In the genomic region with DNA sequence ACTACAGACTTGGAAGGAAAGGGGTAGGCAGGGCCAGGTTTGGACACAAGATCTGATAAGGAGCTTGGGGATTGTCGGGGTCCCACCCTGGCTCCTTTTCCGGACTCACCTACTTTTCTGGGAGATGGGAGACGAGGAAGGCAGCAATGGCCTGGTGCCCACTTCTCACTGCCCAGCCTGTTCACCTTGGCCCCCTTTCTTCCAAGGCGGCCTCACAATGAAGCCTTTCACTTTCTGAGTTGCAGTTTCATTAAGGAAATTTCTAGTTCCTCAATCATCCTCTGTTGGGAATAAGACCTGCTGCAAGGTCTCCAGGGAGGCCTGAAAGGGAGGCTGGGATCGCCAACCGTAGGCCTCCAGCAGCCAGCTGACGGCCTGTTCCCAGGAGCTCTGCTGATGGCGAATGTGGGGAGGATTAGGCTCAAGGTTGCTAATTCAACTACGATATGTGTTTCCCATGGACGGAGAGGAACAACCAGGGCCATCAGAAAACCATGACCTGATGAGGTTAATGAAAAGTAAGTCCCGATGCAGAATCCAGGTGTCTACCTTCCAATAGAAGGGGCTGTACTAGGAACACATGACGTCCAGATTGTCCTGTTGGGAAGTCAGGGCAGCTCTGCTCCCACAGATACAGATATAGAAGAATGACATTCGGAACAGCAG, we compare ENCODE assay signal across 14 mouse cellular contexts. TPM values are rescaled to one million over a fixed set of nuclear protein-coding genes. Genes with fewer than 3 reads are reported as not detected.
DNase-seq lines count a peak whose midpoint lies in the region; ATAC-seq and TF ChIP-seq lines count a peak whose summit lies in the region.
"Had no signal": no experiment of that assay in that cellular context is flagged by ENCODE, and none has a peak within 500 bp of the region (broad histone marks: within the 10 kb centered on the region; RNA-seq: fewer than 3 reads in every experiment).

No protein-coding gene starts in this region.

- H3K4me1 ChIP-seq in cortical plate, adult 2 months (ENCODE audit: control insufficient read depth, insufficient read depth, low read length): no peaks in the 10 kb centered on the region
- H3K4me1 ChIP-seq in heart, embryonic 16.5 days (ENCODE audit: control insufficient read depth, insufficient read depth, low read length): peaks cover 17% of the 10 kb centered on the region

- TF ChIP-seq POLR2A in cortical plate, adult 2 months (IDR thresholded peaks at IDR 0.05; ENCODE audit: extremely low read depth, insufficient read depth, low read length): no peak

- H3K4me3 ChIP-seq in cortical plate, adult 2 months (ENCODE audit: insufficient read depth, low read length): no peak overlapping the region
- H3K4me3 ChIP-seq in heart, embryonic 16.5 days (ENCODE audit: low read length): no peak overlapping the region
- H3K4me3 ChIP-seq: liver, embryonic 12.5 days; myocyte had no signal

- WGBS in heart, embryonic 16.5 days: 72% methylated on average over 13 of the region's 13 CpGs

- H3K27ac ChIP-seq in cortical plate, adult 2 months (ENCODE audit: insufficient read depth, low read length): 0 out of 2 replicates have a peak overlapping the region, but pooled peaks have one; percentile 44
- H3K27ac ChIP-seq in heart, embryonic 16.5 days (ENCODE audit: low read length): peak overlapping the region; percentile 53
- H3K27ac ChIP-seq: liver, embryonic 12.5 days had no signal

- no peaks in the 10 kb centered on the region for H3K27me3 ChIP-seq in heart, embryonic 16.5 days (ENCODE audit: control insufficient read depth, insufficient read depth, low read length)

- H3K9me3 ChIP-seq in heart, embryonic 16.5 days (replicated peaks; ENCODE audit: control insufficient read depth, low read length): no peaks in the 10 kb centered on the region
- H3K9me3 ChIP-seq: liver, embryonic 12.5 days had no signal

- DNase-seq in heart, adult 18-20 months: peak; percentile 45 to 55
- DNase-seq in heart, postnatal 25 days (ENCODE audit: low spot score): no peak
- DNase-seq in kidney, postnatal 36 days: peak; percentile 27 to 32
- DNase-seq in kidney, postnatal 14 days: no peak
- no peak for DNase-seq in embryo, embryonic 11 days
- no peak for DNase-seq in right cerebral cortex, postnatal 10 days (ENCODE audit: low spot score in 2 of 2)
- DNase-seq: cerebellum, adult 9-10 months had no signal

- no peak overlapping the region for H3K4me2 ChIP-seq in heart, embryonic 16.5 days (ENCODE audit: low read depth, low read length)
- H3K4me2 ChIP-seq: liver, embryonic 12.5 days had no signal

- H3K9ac ChIP-seq in heart, embryonic 16.5 days (ENCODE audit: low read length): no peak overlapping the region
- H3K9ac ChIP-seq: liver, embryonic 12.5 days had no signal

- no peak for ATAC-seq in heart, embryonic 16.5 days (replicated peaks; ENCODE audit: extremely low read depth, insufficient read depth, low FRiP score)
- ATAC-seq: activated CD4-positive, CD25-positive, alpha-beta regulatory T cell, adult 4 months; CD4-positive, CD25-positive, alpha-beta regulatory T cell, adult 4 months had no signal

- no peaks in the 10 kb centered on the region for H3K36me3 ChIP-seq in heart, embryonic 16.5 days (ENCODE audit: control insufficient read depth, insufficient read depth)
- H3K36me3 ChIP-seq: liver, embryonic 12.5 days had no signal

- no peak for TF ChIP-seq CTCF in cortical plate, adult 2 months (IDR thresholded peaks at IDR 0.05; ENCODE audit: extremely low read depth, insufficient read depth, low read length)

- intact Hi-C loops in heart, postnatal 25 days (cut with DNase I): no loop called here

RNA-seq across cellular contexts. Expression of a gene that starts 14.9 kb away (rescaled TPM):
- 10 to 100 TPM; 13.5 to 15.7 TPM for total RNA-seq in heart, adult 18-20 months (2021)
- 10 to 100 TPM; 12.4 to 16.1 TPM for total RNA-seq in heart, postnatal 25 days (2021)
- 3.1 and 3.2 TPM in 2 replicates for polyA plus RNA-seq in cortical plate, adult 2 months (2012; rRNA removed)
- 0.97 TPM in 2 replicates for polyA plus RNA-seq in heart, embryonic 16.5 days (2015; fragmentation: Nextera tagmentation; extraction: Ambion mirVana)
- total RNA-seq: megakaryocyte-erythroid progenitor cell, adult 5-6 weeks had no signal
- polyA plus RNA-seq: activated CD4-positive, CD25-positive, alpha-beta regulatory T cell, adult 4 months; CD4-positive, CD25-positive, alpha-beta regulatory T cell, adult 4 months had no signal

RNA-seq across cellular contexts. Expression of a gene that starts 15.8 kb away (rescaled TPM):
- total RNA-seq in heart, adult 18-20 months (2021): 100 to 1,000 TPM; 118 to 119 TPM
- 100 to 1,000 TPM; 145 to 148 TPM for total RNA-seq in heart, postnatal 25 days (2021)
- 293 TPM in 2 replicates for polyA plus RNA-seq in cortical plate, adult 2 months (2012; rRNA removed)
- 331 and 376 TPM in 2 replicates for polyA plus RNA-seq in heart, embryonic 16.5 days (2015; fragmentation: Nextera tagmentation; extraction: Ambion mirVana)

RNA-seq across cellular contexts. Expression of a gene that starts 18.6 kb away (rescaled TPM):
- total RNA-seq in heart, adult 18-20 months (2021): 1 to 10 TPM; 4.2 to 5.1 TPM
- 1 to 10 TPM; 3.4 to 4.1 TPM for total RNA-seq in heart, postnatal 25 days (2021)
- 5.3 and 7.6 TPM in 2 replicates for polyA plus RNA-seq in cortical plate, adult 2 months (2012; rRNA removed)
- polyA plus RNA-seq in heart, embryonic 16.5 days (2015; fragmentation: Nextera tagmentation; extraction: Ambion mirVana): 9.5 TPM in 2 replicates

RNA-seq across cellular contexts. Expression of a gene that starts 18.7 kb away (rescaled TPM):
- 10 to 100 TPM; 42.4 to 45.3 TPM for total RNA-seq in heart, adult 18-20 months (2021)
- 10 to 100 TPM; 39.5 to 45.5 TPM for total RNA-seq in heart, postnatal 25 days (2021)
- 140 and 143 TPM in 2 replicates for polyA plus RNA-seq in cortical plate, adult 2 months (2012; rRNA removed)
- polyA plus RNA-seq in heart, embryonic 16.5 days (2015; fragmentation: Nextera tagmentation; extraction: Ambion mirVana): 54.5 and 56.4 TPM in 2 replicates

RNA-seq across cellular contexts. Expression of a gene that starts 24.4 kb away (rescaled TPM):
- 1,000 to 10,000 TPM; 5,748 to 6,764 TPM for total RNA-seq in heart, adult 18-20 months (2021)
- total RNA-seq in heart, postnatal 25 days (2021): 1,000 to 10,000 TPM; 5,169 to 5,647 TPM
- polyA plus RNA-seq in cortical plate, adult 2 months (2012; rRNA removed): 43.3 and 50.1 TPM in 2 replicates
- polyA plus RNA-seq in heart, embryonic 16.5 days (2015; fragmentation: Nextera tagmentation; extraction: Ambion mirVana): 4,861 and 5,105 TPM in 2 replicates
- polyA plus RNA-seq: activated CD4-positive, CD25-positive, alpha-beta regulatory T cell, adult 4 months; CD4-positive, CD25-positive, alpha-beta regulatory T cell, adult 4 months had no signal

Comparison
In these comparisons a context has a peak if more than half of its experiments do, and no peak if none do; other contexts are left out.
1. DNase-seq: peak in heart, adult 18-20 months (2 of 2) and kidney, postnatal 36 days (2 of 2); none in heart, postnatal 25 days (single experiment), kidney, postnatal 14 days (single experiment), embryo, embryonic 11 days (single experiment) and right cerebral cortex, postnatal 10 days (0 of 2).